Mouse (Mus musculus): ENCODE data around the gene Osbpl5. TPM values are rescaled to one million over a fixed set of nuclear protein-coding genes. Genes with fewer than 3 reads are reported as not detected.

Osbpl5 gene
- polyA plus RNA-seq, 2 experiments: 1.3 to 1.6 TPM

GRCm38 (mm10) chr7:143739511-143740461 lies 17.0 kb downstream of the Osbpl5 start:
- ATAC-seq (ENCODE audit: insufficient read depth) (no peak), DNase-seq (ENCODE audit: low read depth in 3 of 3, low spot score in 3 of 3) (no peak)
- TF ChIP-seq CTCF (IDR thresholded peaks at IDR 0.05; ENCODE audit: low read depth) (no peak), EP300 (IDR thresholded peaks at IDR 0.05; ENCODE audit: low read depth) (no peak)
- Histone ChIP-seq H3K4me1 (replicated peaks; ENCODE audit: control insufficient read depth in 2 of 2, insufficient read depth in 2 of 2, low read length in 1 of 2) (no peaks in the 10 kb centered on the region), H3K27ac (no peak overlapping the region), H3K27me3 (ENCODE audit: control insufficient read depth, insufficient read depth, low read length) (peaks cover 15% of the 10 kb centered on the region), H3K9ac (replicated peaks) (no peak overlapping the region; the same call in 1 of the 2 replicates), H3K36me3 (replicated peaks; ENCODE audit: control insufficient read depth, insufficient read depth, low read depth) (no peaks in the 10 kb centered on the region), H3K4me3 (ENCODE audit: insufficient read depth in 1 of 2, low read depth in 2 of 2, low read length in 2 of 2) (peak overlapping the region; percentile 37 to 40), H3K4me2 (ENCODE audit: low read depth) (peak overlapping the region; percentile 41), H3K9me3 (ENCODE audit: control insufficient read depth, low read length) (no peaks in the 10 kb centered on the region)
- 7% methylated on average over 35 of the region's 38 CpGs for WGBS (ENCODE audit: insufficient replicate concordance)

DNA sequence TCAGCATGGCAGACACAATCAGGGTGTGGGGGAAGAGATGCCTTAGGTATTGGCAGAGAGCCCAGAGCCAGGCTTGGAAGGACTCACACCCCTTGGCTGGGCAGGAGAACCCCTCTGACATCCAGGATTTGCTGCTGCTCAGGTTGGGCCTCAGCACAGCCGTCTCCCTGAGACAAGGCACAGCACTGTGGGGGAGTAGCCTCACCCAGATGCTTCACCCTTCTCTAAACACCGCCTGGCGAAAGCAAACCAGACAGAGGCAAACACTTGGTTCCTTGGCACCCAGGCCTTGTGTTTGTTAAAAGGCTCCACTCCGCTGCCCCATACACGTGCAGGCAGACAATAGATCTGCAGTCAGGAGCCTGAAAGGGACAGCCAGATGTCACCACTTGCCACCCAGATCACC lies 18.2 kb downstream of the Osbpl5 start:
- Histone ChIP-seq H3K27ac (no peak overlapping the region), H3K36me3 (replicated peaks; ENCODE audit: control insufficient read depth, insufficient read depth, low read depth) (no peaks in the 10 kb centered on the region), H3K9me3 (ENCODE audit: control insufficient read depth, low read length) (no peaks in the 10 kb centered on the region), H3K27me3 (ENCODE audit: control insufficient read depth, insufficient read depth, low read length) (peaks cover 15% of the 10 kb centered on the region), H3K4me2 (ENCODE audit: low read depth) (no peak overlapping the region), H3K4me1 (replicated peaks; ENCODE audit: control insufficient read depth in 2 of 2, insufficient read depth in 2 of 2, low read length in 1 of 2) (no peaks in the 10 kb centered on the region), H3K4me3 (ENCODE audit: insufficient read depth in 1 of 2, low read depth in 2 of 2, low read length in 2 of 2) (no peak overlapping the region), H3K9ac (replicated peaks) (no peak overlapping the region)
- DNase-seq (ENCODE audit: low read depth in 3 of 3, low spot score in 3 of 3) (no peak), ATAC-seq (ENCODE audit: insufficient read depth) (no peak)
- no peak for TF ChIP-seq CTCF (IDR thresholded peaks at IDR 0.05; ENCODE audit: low read depth)
- TF ChIP-seq EP300 (IDR thresholded peaks at IDR 0.05; ENCODE audit: low read depth): no peak
- 46% methylated on average over 5 of the region's 5 CpGs for WGBS (ENCODE audit: insufficient replicate concordance)

DNA sequence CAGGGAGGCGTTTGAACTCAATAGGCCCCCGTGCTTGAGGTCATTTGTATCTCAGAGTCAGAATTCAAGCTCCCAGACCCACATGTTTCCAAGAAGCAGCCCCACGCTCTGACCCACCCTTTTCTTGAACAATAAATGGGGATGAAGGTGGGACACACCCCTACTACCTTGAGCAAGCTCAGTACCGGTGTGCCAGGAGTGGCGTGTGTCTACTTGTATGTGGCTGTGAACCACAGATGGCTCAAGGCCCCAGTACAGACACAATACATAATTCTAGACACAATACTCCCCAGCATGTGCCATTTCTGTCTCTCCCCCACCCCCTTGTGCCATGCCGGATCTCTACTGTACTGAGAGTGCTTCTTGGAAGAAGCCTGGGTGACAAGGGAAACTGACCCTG lies 18.6 kb downstream of the Osbpl5 start:
- Histone ChIP-seq H3K4me3 (ENCODE audit: insufficient read depth in 1 of 2, low read depth in 2 of 2, low read length in 2 of 2) (no peak overlapping the region), H3K4me1 (replicated peaks; ENCODE audit: control insufficient read depth in 2 of 2, insufficient read depth in 2 of 2, low read length in 1 of 2) (no peaks in the 10 kb centered on the region), H3K27ac (no peak overlapping the region), H3K4me2 (ENCODE audit: low read depth) (no peak overlapping the region), H3K9me3 (ENCODE audit: control insufficient read depth, low read length) (no peaks in the 10 kb centered on the region), H3K27me3 (ENCODE audit: control insufficient read depth, insufficient read depth, low read length) (peaks cover 15% of the 10 kb centered on the region), H3K9ac (replicated peaks) (no peak overlapping the region), H3K36me3 (replicated peaks; ENCODE audit: control insufficient read depth, insufficient read depth, low read depth) (no peaks in the 10 kb centered on the region)
- TF ChIP-seq CTCF (IDR thresholded peaks at IDR 0.05; ENCODE audit: low read depth) (no peak), EP300 (IDR thresholded peaks at IDR 0.05; ENCODE audit: low read depth) (no peak)
- DNase-seq (ENCODE audit: low read depth in 3 of 3, low spot score in 3 of 3): no peak
- WGBS (ENCODE audit: insufficient replicate concordance): 58% methylated on average over 6 of the region's 6 CpGs
- ATAC-seq (ENCODE audit: insufficient read depth): no peak

- Histone ChIP-seq H3K4me2 (ENCODE audit: low read depth) (no peak overlapping the region), H3K9ac (replicated peaks) (no peak overlapping the region), H3K27ac (no peak overlapping the region), H3K9me3 (ENCODE audit: control insufficient read depth, low read length) (no peaks in the 10 kb centered on the region), H3K4me1 (replicated peaks; ENCODE audit: control insufficient read depth in 2 of 2, insufficient read depth in 2 of 2, low read length in 1 of 2) (no peaks in the 10 kb centered on the region), H3K4me3 (ENCODE audit: insufficient read depth in 1 of 2, low read depth in 2 of 2, low read length in 2 of 2) (no peak overlapping the region), H3K36me3 (replicated peaks; ENCODE audit: control insufficient read depth, insufficient read depth, low read depth) (no peaks in the 10 kb centered on the region), H3K27me3 (ENCODE audit: control insufficient read depth, insufficient read depth, low read length) (no peaks in the 10 kb centered on the region)
- no peak for TF ChIP-seq EP300 (IDR thresholded peaks at IDR 0.05; ENCODE audit: low read depth)
- no peak for TF ChIP-seq CTCF (IDR thresholded peaks at IDR 0.05; ENCODE audit: low read depth)
- no peak for DNase-seq (ENCODE audit: low read depth in 3 of 3, low spot score in 3 of 3)
- 62% methylated on average over 4 of the region's 4 CpGs for WGBS (ENCODE audit: insufficient replicate concordance)
- no peak for ATAC-seq (ENCODE audit: insufficient read depth)
Observed at GRCm38 (mm10) chr7:143733746-143734145, 23.0 kb downstream of the Osbpl5 start.

- DNase-seq (ENCODE audit: low read depth in 3 of 3, low spot score in 3 of 3) (no peak), ATAC-seq (ENCODE audit: insufficient read depth) (no peak)
- H3K9ac ChIP-seq (replicated peaks): no peak overlapping the region
- H3K9me3 ChIP-seq (ENCODE audit: control insufficient read depth, low read length): no peaks in the 10 kb centered on the region
- H3K4me2 ChIP-seq (ENCODE audit: low read depth): no peak overlapping the region
- no peak for TF ChIP-seq CTCF (IDR thresholded peaks at IDR 0.05; ENCODE audit: low read depth)
- no peak for TF ChIP-seq EP300 (IDR thresholded peaks at IDR 0.05; ENCODE audit: low read depth)
- no peak overlapping the region for H3K27ac ChIP-seq
- no peaks in the 10 kb centered on the region for H3K27me3 ChIP-seq (ENCODE audit: control insufficient read depth, insufficient read depth, low read length)
- no peaks in the 10 kb centered on the region for H3K4me1 ChIP-seq (replicated peaks; ENCODE audit: control insufficient read depth in 2 of 2, insufficient read depth in 2 of 2, low read length in 1 of 2)
- no peaks in the 10 kb centered on the region for H3K36me3 ChIP-seq (replicated peaks; ENCODE audit: control insufficient read depth, insufficient read depth, low read depth)
- 61% methylated on average over 9 of the region's 10 CpGs for WGBS (ENCODE audit: insufficient replicate concordance)
- H3K4me3 ChIP-seq (ENCODE audit: insufficient read depth in 1 of 2, low read depth in 2 of 2, low read length in 2 of 2): no peak overlapping the region
Observed at GRCm38 (mm10) chr7:143729886-143730285, 26.9 kb downstream of the Osbpl5 start.

Measured in liver, embryonic 14.5 days (tissue).